Mouse (Mus musculus): Measurements from ENCODE around the gene Hddc3. TPM values are rescaled to one million over a fixed set of nuclear protein-coding genes. Genes with fewer than 3 reads are reported as not detected.

Gene Hddc3
- polyA plus RNA-seq (2016; fragmentation: Nextera tagmentation; extraction: Ambion mirVana): 14.4 and 15.8 TPM in 2 replicates

GRCm38 (mm10) chr7:80342858-80343257 lies at the start of gene Hddc3:
TSS of gene Hddc3 (plus strand) at chr7:80343104.
- H3K4me2 ChIP-seq: peak within 1 kb of the TSS; percentile 77
- peak within 1 kb of the TSS; percentile 64; the same call in 1 of the 2 replicates for H3K27ac ChIP-seq (ENCODE audit: poor library complexity, severe bottlenecking)
- WGBS: under 1% methylated on average over 25 of the region's 25 CpGs
- H3K4me1 ChIP-seq (replicated peaks): peaks cover 50% of the 10 kb centered on the region
- ATAC-seq (ENCODE audit: insufficient number of reproducible peaks, low FRiP score): no peak
- H3K36me3 ChIP-seq: peaks cover 4% of the 10 kb centered on the region; the same call in 1 of the 2 replicates
- no peaks in the 10 kb centered on the region for H3K27me3 ChIP-seq (replicated peaks)
- 0 out of 2 replicates have a peak, but pooled peaks cover 4% of the 10 kb centered on the region for H3K9me3 ChIP-seq (replicated peaks)
- peak within 1 kb of the TSS; percentile 92 for H3K9ac ChIP-seq
- H3K4me3 ChIP-seq: peak within 1 kb of the TSS; percentile 69

- H3K27me3 ChIP-seq (replicated peaks): no peaks in the 10 kb centered on the region
- peak; percentile 99 for ATAC-seq (ENCODE audit: insufficient number of reproducible peaks, low FRiP score)
- peaks cover 19% of the 10 kb centered on the region for H3K4me1 ChIP-seq (replicated peaks)
- peak within 1 kb of the TSS; percentile 93 for H3K4me3 ChIP-seq
- under 1% methylated on average over 52 of the region's 52 CpGs for WGBS
- peak within 1 kb of the TSS; percentile 83 for H3K27ac ChIP-seq (ENCODE audit: poor library complexity, severe bottlenecking)
- peak within 1 kb of the TSS; percentile 79 for H3K4me2 ChIP-seq
- peak within 1 kb of the TSS; percentile 87 for H3K9ac ChIP-seq
- no peaks in the 10 kb centered on the region; the same call in 1 of the 2 replicates for H3K9me3 ChIP-seq (replicated peaks)
- H3K36me3 ChIP-seq: peaks cover 28% of the 10 kb centered on the region
Observed at GRCm38 (mm10) chr7:80294062-80294763, 48.7 kb upstream of the Hddc3 start, which contains the start of gene Prc1. TSS of gene Prc1 (plus strand) at chr7:80294450.

GRCm38 (mm10) chr7:80294764-80295648 lies 47.9 kb upstream of the Hddc3 start:
- ATAC-seq (ENCODE audit: insufficient number of reproducible peaks, low FRiP score): peak; percentile 67
- Histone ChIP-seq H3K9ac (peak overlapping the region; percentile 87), H3K36me3 (peaks cover 32% of the 10 kb centered on the region), H3K4me1 (replicated peaks) (peaks cover 19% of the 10 kb centered on the region), H3K4me2 (peak overlapping the region; percentile 79), H3K4me3 (peak overlapping the region; percentile 93), H3K27ac (ENCODE audit: poor library complexity, severe bottlenecking) (peak overlapping the region; percentile 83), H3K27me3 (replicated peaks) (no peaks in the 10 kb centered on the region), H3K9me3 (replicated peaks) (no peaks in the 10 kb centered on the region; the same call in 1 of the 2 replicates)
- 8% methylated on average over 37 of the region's 37 CpGs for WGBS

- H3K4me2 ChIP-seq: peak overlapping the region; percentile 42
Observed at GRCm38 (mm10) chr7:80296462-80296861, 46.4 kb upstream of the Hddc3 start.

GRCm38 (mm10) chr7:80297041-80297440 lies 45.9 kb upstream of the Hddc3 start:
- Histone ChIP-seq H3K9ac (no peak overlapping the region), H3K4me1 (replicated peaks) (peaks cover 19% of the 10 kb centered on the region), H3K4me2 (0 out of 2 replicates have a peak overlapping the region, but pooled peaks have one; percentile 42), H3K27ac (ENCODE audit: poor library complexity, severe bottlenecking) (no peak overlapping the region), H3K36me3 (peaks cover 34% of the 10 kb centered on the region), H3K9me3 (replicated peaks) (no peaks in the 10 kb centered on the region), H3K27me3 (replicated peaks) (no peaks in the 10 kb centered on the region), H3K4me3 (no peak overlapping the region)
- ATAC-seq (ENCODE audit: insufficient number of reproducible peaks, low FRiP score): no peak
- 69% methylated on average over 3 of the region's 3 CpGs for WGBS

More at GRCm38 (mm10) chr7:80296462-80296861, 46.4 kb upstream of the Hddc3 start:
- H3K4me3 ChIP-seq: 0 out of 2 replicates have a peak overlapping the region, but pooled peaks have one; percentile 12
- H3K27ac ChIP-seq (ENCODE audit: poor library complexity, severe bottlenecking): no peak overlapping the region
- H3K4me1 ChIP-seq (replicated peaks): peaks cover 19% of the 10 kb centered on the region
- no peak overlapping the region for H3K9ac ChIP-seq
- WGBS: 92% methylated on average over 6 of the region's 6 CpGs
- peaks cover 29% of the 10 kb centered on the region for H3K36me3 ChIP-seq
- ATAC-seq (ENCODE audit: insufficient number of reproducible peaks, low FRiP score): no peak
- no peaks in the 10 kb centered on the region for H3K27me3 ChIP-seq (replicated peaks)
- H3K9me3 ChIP-seq (replicated peaks): no peaks in the 10 kb centered on the region

GRCm38 (mm10) chr7:80298754-80299153 lies 44.1 kb upstream of the Hddc3 start:
- ATAC-seq (ENCODE audit: insufficient number of reproducible peaks, low FRiP score): no peak

GRCm38 (mm10) chr7:80299568-80299967 lies 43.3 kb upstream of the Hddc3 start:
- Histone ChIP-seq H3K4me2 (no peak overlapping the region), H3K36me3 (peaks cover 55% of the 10 kb centered on the region), H3K4me1 (replicated peaks) (peaks cover 19% of the 10 kb centered on the region), H3K27ac (ENCODE audit: poor library complexity, severe bottlenecking) (no peak overlapping the region), H3K9me3 (replicated peaks) (no peaks in the 10 kb centered on the region), H3K4me3 (no peak overlapping the region), H3K9ac (no peak overlapping the region), H3K27me3 (replicated peaks) (no peaks in the 10 kb centered on the region)
- 93% methylated on average over 3 of the region's 3 CpGs for WGBS
- no peak for ATAC-seq (ENCODE audit: insufficient number of reproducible peaks, low FRiP score)

More at GRCm38 (mm10) chr7:80298754-80299153, 44.1 kb upstream of the Hddc3 start:
- Histone ChIP-seq H3K27ac (ENCODE audit: poor library complexity, severe bottlenecking) (no peak overlapping the region), H3K4me3 (no peak overlapping the region), H3K36me3 (peaks cover 47% of the 10 kb centered on the region), H3K9me3 (replicated peaks) (no peaks in the 10 kb centered on the region), H3K27me3 (replicated peaks) (no peaks in the 10 kb centered on the region), H3K4me2 (no peak overlapping the region), H3K9ac (no peak overlapping the region), H3K4me1 (replicated peaks) (peaks cover 19% of the 10 kb centered on the region)
- 94% methylated on average over 4 of the region's 4 CpGs for WGBS

GRCm38 (mm10) chr7:80301522-80301921 lies 41.4 kb upstream of the Hddc3 start:
- Histone ChIP-seq H3K36me3 (peaks cover 73% of the 10 kb centered on the region), H3K4me3 (no peak overlapping the region), H3K9ac (no peak overlapping the region), H3K9me3 (replicated peaks) (no peaks in the 10 kb centered on the region), H3K4me1 (replicated peaks) (peaks cover 12% of the 10 kb centered on the region), H3K4me2 (no peak overlapping the region), H3K27ac (ENCODE audit: poor library complexity, severe bottlenecking) (no peak overlapping the region), H3K27me3 (replicated peaks) (no peaks in the 10 kb centered on the region)
- ATAC-seq (ENCODE audit: insufficient number of reproducible peaks, low FRiP score): no peak
- WGBS: 91% methylated on average over 2 of the region's 2 CpGs

GRCm38 (mm10) chr7:80307766-80308165 lies 35.1 kb upstream of the Hddc3 start:
- ATAC-seq (ENCODE audit: insufficient number of reproducible peaks, low FRiP score): no peak
- H3K4me3 ChIP-seq: no peak overlapping the region
- peaks cover 93% of the 10 kb centered on the region for H3K36me3 ChIP-seq
- WGBS: 83% methylated on average over 3 of the region's 3 CpGs
- H3K9me3 ChIP-seq (replicated peaks): no peaks in the 10 kb centered on the region
- H3K27me3 ChIP-seq (replicated peaks): no peaks in the 10 kb centered on the region
- no peak overlapping the region for H3K27ac ChIP-seq (ENCODE audit: poor library complexity, severe bottlenecking)
- H3K4me1 ChIP-seq (replicated peaks): no peaks in the 10 kb centered on the region
- H3K9ac ChIP-seq: no peak overlapping the region
- no peak overlapping the region for H3K4me2 ChIP-seq

- ATAC-seq (ENCODE audit: insufficient number of reproducible peaks, low FRiP score): no peak
- no peak overlapping the region for H3K27ac ChIP-seq (ENCODE audit: poor library complexity, severe bottlenecking)
- peaks cover 94% of the 10 kb centered on the region for H3K36me3 ChIP-seq
- no peaks in the 10 kb centered on the region for H3K9me3 ChIP-seq (replicated peaks)
- H3K4me2 ChIP-seq: no peak overlapping the region
- H3K4me3 ChIP-seq: no peak overlapping the region
- no peak overlapping the region for H3K9ac ChIP-seq
- 77% methylated on average over 7 of the region's 7 CpGs for WGBS
- no peaks in the 10 kb centered on the region for H3K4me1 ChIP-seq (replicated peaks)
- no peaks in the 10 kb centered on the region for H3K27me3 ChIP-seq (replicated peaks)
Observed at GRCm38 (mm10) chr7:80310771-80311170, 32.1 kb upstream of the Hddc3 start.

GRCm38 (mm10) chr7:80315733-80316132 lies 27.2 kb upstream of the Hddc3 start:
- H3K27ac ChIP-seq (ENCODE audit: poor library complexity, severe bottlenecking): no peak overlapping the region
- H3K4me1 ChIP-seq (replicated peaks): peaks cover 22% of the 10 kb centered on the region
- H3K36me3 ChIP-seq: peaks cover 80% of the 10 kb centered on the region
- no peak for ATAC-seq (ENCODE audit: insufficient number of reproducible peaks, low FRiP score)
- 80% methylated on average over 2 of the region's 2 CpGs for whole genome bisulfite sequencing
- no peak overlapping the region for H3K9ac ChIP-seq
- no peak overlapping the region for H3K4me2 ChIP-seq
- H3K9me3 ChIP-seq (replicated peaks): no peaks in the 10 kb centered on the region
- H3K4me3 ChIP-seq: no peak overlapping the region
- H3K27me3 ChIP-seq (replicated peaks): no peaks in the 10 kb centered on the region

Data from heart, embryonic 12.5 days (tissue).